Comparison of ENCODE assay signal across 8 mouse cellular contexts in the genomic region with DNA sequence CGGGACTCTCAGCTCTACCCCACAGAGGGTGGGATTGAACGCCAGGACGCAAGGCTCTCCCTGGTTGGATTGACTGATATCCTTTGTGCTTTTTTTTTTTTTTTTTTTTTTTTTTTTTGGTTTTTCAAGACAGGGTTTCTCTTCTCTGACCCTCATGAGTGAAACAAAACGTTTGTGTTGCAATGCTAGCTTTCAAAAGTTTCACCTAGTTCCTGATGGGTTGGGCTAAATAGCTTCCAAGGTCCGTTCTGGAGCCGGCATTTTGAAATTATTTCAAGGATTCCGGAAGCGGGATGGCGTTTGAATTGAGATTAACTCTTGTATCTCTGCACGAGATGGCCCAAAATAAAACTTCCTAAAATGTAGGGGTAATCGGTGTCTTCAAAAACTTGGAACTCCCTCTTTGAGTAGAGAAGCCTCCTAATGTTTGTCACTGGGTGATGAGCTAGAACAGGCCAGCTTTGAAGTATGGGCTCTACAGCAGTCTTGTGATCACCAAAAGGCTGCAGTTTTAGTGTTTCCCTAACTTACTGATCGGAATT. TPM values are rescaled to one million over a fixed set of nuclear protein-coding genes. Genes with fewer than 3 reads are reported as not detected.
A peak's percentile ranks its signal among the peaks of the same experiment; 100 is the strongest.
DNase-seq lines count a peak whose midpoint lies in the region; ATAC-seq and TF ChIP-seq lines count a peak whose summit lies in the region.

No protein-coding gene starts in this region.

- H3K4me3 ChIP-seq in heart, embryonic 12.5 days = peak overlapping the region; percentile 96
- H3K4me3 ChIP-seq in MEL (ENCODE audit: control insufficient read depth in 1 of 2, insufficient read depth in 1 of 2, low read depth in 2 of 2, low read length in 2 of 2) = peak overlapping the region; percentile 95 to 98
- no peak overlapping the region for H3K4me3 ChIP-seq in forebrain, postnatal 0 days (ENCODE audit: low read depth, low read length)
- H3K4me3 ChIP-seq in liver, embryonic 15.5 days (replicated peaks) = peak overlapping the region; percentile 95

- peak overlapping the region; percentile 94 for H3K27ac ChIP-seq in heart, embryonic 12.5 days (ENCODE audit: poor library complexity, severe bottlenecking)
- peak overlapping the region; percentile 100 for H3K27ac ChIP-seq in MEL (ENCODE audit: control insufficient read depth, low read depth, low read length)
- no peak overlapping the region for H3K27ac ChIP-seq in forebrain, postnatal 0 days (ENCODE audit: low read depth, low read length)
- peak overlapping the region; percentile 97 for H3K27ac ChIP-seq in liver, embryonic 15.5 days (replicated peaks)

- peaks cover 48% of the 10 kb centered on the region for H3K4me1 ChIP-seq in heart, embryonic 12.5 days (replicated peaks)
- H3K4me1 ChIP-seq in MEL (ENCODE audit: control insufficient read depth in 1 of 2, insufficient read depth in 2 of 2, low read length in 2 of 2) = peaks cover 27 to 28% of the 10 kb centered on the region in 2 experiments
- no peaks in the 10 kb centered on the region; the same call in 1 of the 2 replicates for H3K4me1 ChIP-seq in forebrain, postnatal 0 days (ENCODE audit: insufficient read depth)
- peaks cover 52% of the 10 kb centered on the region for H3K4me1 ChIP-seq in liver, embryonic 15.5 days (replicated peaks)

- TF ChIP-seq CTCF in MEL (IDR thresholded peaks at IDR 0.05 in 2 of 3, conservative IDR thresholded peaks at IDR 0.05 in 1 of 3; ENCODE audit: control insufficient read depth in 1 of 3, insufficient read depth in 1 of 3, low read depth in 2 of 3, low read length in 3 of 3, poor library complexity in 1 of 3, severe bottlenecking in 1 of 3) = no peak
- no peak for TF ChIP-seq CTCF in forebrain, postnatal 0 days (IDR thresholded peaks at IDR 0.05; ENCODE audit: low read depth)

- TF ChIP-seq POLR2A in MEL (IDR thresholded peaks at IDR 0.05; ENCODE audit: control insufficient read depth in 1 of 2, insufficient read depth in 1 of 2, low read depth in 1 of 2, low read length in 2 of 2, poor library complexity in 1 of 2) = no peak

- no peak for ATAC-seq in heart, embryonic 12.5 days (ENCODE audit: insufficient number of reproducible peaks, low FRiP score)
- no peak for ATAC-seq in forebrain, postnatal 0 days
- ATAC-seq in liver, embryonic 15.5 days (ENCODE audit: insufficient read depth) = no peak

- WGBS in heart, embryonic 12.5 days = 19% methylated on average over 12 of the region's 12 CpGs
- WGBS in forebrain, postnatal 0 days = 55% methylated on average over 12 of the region's 12 CpGs
- WGBS in liver, embryonic 15.5 days (ENCODE audit: insufficient replicate concordance) = 5% methylated on average over 12 of the region's 12 CpGs

- no peak; a peak in 1 of 4 replicates for TF ChIP-seq EP300 in MEL (IDR thresholded peaks at IDR 0.05; ENCODE audit: low read depth in 1 of 2, low read length in 2 of 2)

- H3K9me3 ChIP-seq in heart, embryonic 12.5 days (replicated peaks) = no peaks in the 10 kb centered on the region
- H3K9me3 ChIP-seq in MEL (replicated peaks; ENCODE audit: insufficient read depth, low read length) = no peaks in the 10 kb centered on the region
- no peaks in the 10 kb centered on the region for H3K9me3 ChIP-seq in forebrain, postnatal 0 days (ENCODE audit: low read length)
- no peaks in the 10 kb centered on the region for H3K9me3 ChIP-seq in liver, embryonic 15.5 days (replicated peaks)

- H3K4me2 ChIP-seq in heart, embryonic 12.5 days = peak overlapping the region; percentile 72
- H3K4me2 ChIP-seq in forebrain, postnatal 0 days (ENCODE audit: low read depth) = peak overlapping the region; percentile 87
- peak overlapping the region; percentile 83 for H3K4me2 ChIP-seq in liver, embryonic 15.5 days

- no peak for DNase-seq in heart, postnatal 25 days (ENCODE audit: low spot score)
- DNase-seq in MEL (ENCODE audit: low read depth, low spot score) = peak; percentile 64
- DNase-seq in forebrain, postnatal 0 days = no peak
- DNase-seq in urinary bladder, postnatal 25 days (ENCODE audit: low spot score) = no peak
- DNase-seq in spleen, postnatal 14 days (ENCODE audit: low spot score in 2 of 2) = no peak
- DNase-seq in lung, adult 18-20 months = no peak

- intact Hi-C loops in heart, postnatal 25 days (cut with DNase I) = no loop called here

- no peak for TF ChIP-seq RAD21 in MEL (IDR thresholded peaks at IDR 0.05; ENCODE audit: low read depth, low read length)

- peaks cover 62% of the 10 kb centered on the region for H3K79me2 ChIP-seq in MEL (ENCODE audit: control insufficient read depth, insufficient read depth, low read length, poor library complexity)

- no peaks in the 10 kb centered on the region for H3K27me3 ChIP-seq in heart, embryonic 12.5 days (replicated peaks)
- H3K27me3 ChIP-seq in MEL (ENCODE audit: control insufficient read depth in 1 of 2, insufficient read depth in 2 of 2, low read length in 2 of 2) = no peaks in the 10 kb centered on the region
- no peaks in the 10 kb centered on the region for H3K27me3 ChIP-seq in forebrain, postnatal 0 days (ENCODE audit: insufficient read depth, low read length)
- H3K27me3 ChIP-seq in liver, embryonic 15.5 days = no peaks in the 10 kb centered on the region

- H3K9ac ChIP-seq in heart, embryonic 12.5 days = peak overlapping the region; percentile 97
- H3K9ac ChIP-seq in MEL (ENCODE audit: control insufficient read depth, low read depth, low read length, poor library complexity, severe bottlenecking) = peak overlapping the region; percentile 97
- no peak overlapping the region for H3K9ac ChIP-seq in forebrain, postnatal 0 days
- peak overlapping the region; percentile 99 for H3K9ac ChIP-seq in liver, embryonic 15.5 days

- no peaks in the 10 kb centered on the region for H3K36me3 ChIP-seq in heart, embryonic 12.5 days
- H3K36me3 ChIP-seq in MEL (ENCODE audit: control insufficient read depth in 1 of 2, insufficient read depth in 2 of 2, low read length in 2 of 2) = peaks cover 2 to 41% of the 10 kb centered on the region in 2 experiments
- no peaks in the 10 kb centered on the region for H3K36me3 ChIP-seq in forebrain, postnatal 0 days (ENCODE audit: insufficient read depth)
- peaks cover 14% of the 10 kb centered on the region for H3K36me3 ChIP-seq in liver, embryonic 15.5 days (replicated peaks)

TF ChIP-seq in MEL, 35 proteins besides CTCF, POLR2A, EP300 and RAD21:
- peak; percentile 90 for TF ChIP-seq CHD1 (IDR thresholded peaks at IDR 0.05; ENCODE audit: low read depth, low read length)
- TF ChIP-seq ZKSCAN1 (IDR thresholded peaks at IDR 0.05; ENCODE audit: low read depth, low read length) = no peak
- 0 out of 2 replicates have a peak, but pooled peaks have one; percentile 47 for TF ChIP-seq TBP (IDR thresholded peaks at IDR 0.05; ENCODE audit: low read depth, low read length)
- TF ChIP-seq HCFC1 (IDR thresholded peaks at IDR 0.05; ENCODE audit: low read depth, low read length) = 0 out of 2 replicates have a peak, but pooled peaks have one; percentile 6
- no peak for TF ChIP-seq MYB (IDR thresholded peaks at IDR 0.05; ENCODE audit: low read depth, low read length)
- TF ChIP-seq KAT2A (conservative IDR thresholded peaks at IDR 0.05; ENCODE audit: low read depth, low read length) = no peak
- TF ChIP-seq ZNF384 (IDR thresholded peaks at IDR 0.05; ENCODE audit: low read depth, low read length) = peak; percentile 90
- peak; percentile 81 for TF ChIP-seq BHLHE40 (IDR thresholded peaks at IDR 0.05; ENCODE audit: borderline replicate concordance, low read depth, low read length)
- TF ChIP-seq ETS1 (IDR thresholded peaks at IDR 0.05; ENCODE audit: low read depth, low read length) = 0 out of 2 replicates have a peak, but pooled peaks have one; percentile 30
- peak; percentile 13; the same call in 1 of the 2 replicates for TF ChIP-seq SIN3A (IDR thresholded peaks at IDR 0.05; ENCODE audit: low read length)

RNA-seq across cellular contexts. Expression of a gene that starts 2.1 kb away (rescaled TPM):
- polyA plus RNA-seq in heart, embryonic 12.5 days (2016; fragmentation: Nextera tagmentation; extraction: Ambion mirVana) = 72.6 and 73.2 TPM in 2 replicates
- total RNA-seq in heart, postnatal 25 days (2021) = 10 to 100 TPM; 53.9 to 54.1 TPM
- total RNA-seq in MEL (2012; rRNA removed) = 168 and 221 TPM in 2 replicates
- 100 to 1,000 TPM; 361 to 659 TPM for polyA plus RNA-seq in MEL (2012; ENCODE audit: insufficient read depth in 1 of 2, insufficient read length in 2 of 2, low read depth in 1 of 2, low replicate concordance in 2 of 2, missing spikeins in 1 of 2)
- total RNA-seq in forebrain, postnatal 0 days (2014; rRNA removed) = 30.7 and 33.3 TPM in 2 replicates
- polyA plus RNA-seq in forebrain, postnatal 0 days (2015; fragmentation: Nextera tagmentation; extraction: Ambion mirVana) = 19.3 and 22.6 TPM in 2 replicates
- polyA plus RNA-seq in liver, embryonic 15.5 days (2015; fragmentation: Nextera tagmentation; extraction: Ambion mirVana) = 97.8 and 101 TPM in 2 replicates
